Mouse (Mus musculus) midbrain, embryonic 10.5 days (tissue): ENCODE measurements around the gene Cct8l1. TPM values are rescaled to one million over a fixed set of nuclear protein-coding genes. Genes with fewer than 3 reads are reported as not detected.

Source experiments
- DNase-seq: peaks from one replicate; pipeline ENCODE4 v3.0.0-alpha.2; 2017; ENCODE audit warnings: low spot score
- H3K27ac ChIP-seq: fragments of 300-500 bp; sonication (generic); replicated peaks from 2 replicates; pipeline ENCODE4 v1.5.1; 2016; ENCODE audit warnings: mild to moderate bottlenecking
- H3K27me3 ChIP-seq: fragments of 300-500 bp; sonication (generic); 2 replicates; pipeline ENCODE4 v1.6.1; 2016; ENCODE audit warnings: low read depth, mild to moderate bottlenecking; ENCODE audit not compliant: poor library complexity, severe bottlenecking
- H3K36me3 ChIP-seq: fragments of 300-500 bp; sonication (generic); 2 replicates; pipeline ENCODE4 v1.6.1; 2016; ENCODE audit warnings: mild to moderate bottlenecking, moderate library complexity
- H3K4me1 ChIP-seq: fragments of 300-500 bp; sonication (generic); 2 replicates; pipeline ENCODE4 v1.6.1; 2016
- H3K4me3 ChIP-seq: fragments of 300-500 bp; sonication (generic); 2 replicates; pipeline ENCODE4 v1.5.1; 2016; ENCODE audit warnings: mild to moderate bottlenecking, moderate library complexity
- H3K9me3 ChIP-seq: fragments of 300-500 bp; sonication (generic); replicated peaks from 2 replicates; pipeline ENCODE4 v1.6.1; 2016; ENCODE audit warnings: mild to moderate bottlenecking
- WGBS: fragments of 180-500 bp; shearing (Covaris S2); methylation state at CpG from one replicate; pipeline ENCODE4 v1.1.7; 2016; 5-methylcytosine and 5-hydroxymethylcytosine counted together
- polyA plus RNA-seq: library from polyadenylated mRNA; unstranded; fragments of >200 nt; fragmentation: Nextera tagmentation; extraction: Ambion mirVana; gene quantifications from 2 replicates; pipeline ENCODE4 v1.2.1, GENCODE M21; 2016

The Cct8l1 gene
- polyA plus RNA-seq, 1 experiment from 2014 or later: not detected

DNA sequence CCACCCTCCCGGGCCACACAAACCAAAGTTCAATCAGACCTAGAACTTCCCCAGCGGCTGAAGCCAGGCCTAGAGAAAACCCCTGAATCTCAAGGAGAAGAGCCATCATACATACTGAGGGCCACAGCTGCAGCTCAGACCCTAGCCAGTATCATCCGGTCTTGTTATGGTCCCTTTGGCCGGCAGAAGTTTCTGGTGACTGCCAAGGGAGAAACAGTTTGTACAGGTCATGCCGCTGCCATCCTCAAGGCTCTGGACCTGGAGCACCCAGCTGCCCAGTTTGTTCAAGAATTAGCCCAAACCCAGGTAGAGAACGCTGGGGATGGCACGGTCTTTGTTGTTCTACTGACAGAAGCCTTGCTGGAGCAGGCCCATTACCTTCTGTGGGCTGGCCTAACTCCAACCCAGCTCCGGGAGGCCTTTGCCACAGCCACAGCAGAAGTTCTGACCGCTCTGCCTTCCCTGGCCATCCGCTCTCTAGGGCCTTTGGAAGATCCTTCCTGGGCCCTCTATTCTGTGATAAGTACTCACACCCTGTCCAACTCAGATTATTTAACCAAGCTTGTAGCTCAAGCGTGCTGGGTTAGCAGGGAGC lies 531 bp downstream of the Cct8l1 start:
- Histone ChIP-seq H3K27me3 (no peaks in the 10 kb centered on the region), H3K27ac (no peak overlapping the region), H3K4me3 (no peak overlapping the region), H3K9me3 (no peaks in the 10 kb centered on the region), H3K4me1 (no peaks in the 10 kb centered on the region), H3K36me3 (no peaks in the 10 kb centered on the region)
- 93% methylated on average over 11 of the region's 11 CpGs for WGBS
- DNase-seq: no peak

DNA sequence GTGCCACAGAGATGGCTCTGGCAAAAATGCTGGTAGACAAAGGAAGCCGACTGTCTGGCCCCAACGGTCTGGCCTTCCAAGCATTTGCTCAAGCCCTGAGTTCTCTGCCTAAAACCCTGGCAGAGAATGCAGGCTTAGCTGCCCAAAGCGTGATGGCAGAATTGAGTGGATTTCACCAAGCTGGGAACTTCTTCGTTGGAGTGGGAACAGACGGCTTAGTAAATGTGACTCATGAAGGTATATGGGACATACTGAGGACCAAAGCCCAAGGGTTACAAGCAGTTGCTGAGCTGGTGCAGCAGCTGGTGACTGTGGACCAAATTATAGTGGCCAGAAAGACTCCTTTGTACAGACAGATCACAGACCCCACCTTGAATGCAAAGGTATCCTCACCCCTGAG lies 1.7 kb downstream of the Cct8l1 start:
- 85% methylated on average over 5 of the region's 5 CpGs for WGBS
- Histone ChIP-seq H3K36me3 (no peaks in the 10 kb centered on the region), H3K27ac (no peak overlapping the region), H3K4me3 (no peak overlapping the region), H3K4me1 (no peaks in the 10 kb centered on the region), H3K27me3 (no peaks in the 10 kb centered on the region), H3K9me3 (no peaks in the 10 kb centered on the region)
- no peak for DNase-seq

DNA sequence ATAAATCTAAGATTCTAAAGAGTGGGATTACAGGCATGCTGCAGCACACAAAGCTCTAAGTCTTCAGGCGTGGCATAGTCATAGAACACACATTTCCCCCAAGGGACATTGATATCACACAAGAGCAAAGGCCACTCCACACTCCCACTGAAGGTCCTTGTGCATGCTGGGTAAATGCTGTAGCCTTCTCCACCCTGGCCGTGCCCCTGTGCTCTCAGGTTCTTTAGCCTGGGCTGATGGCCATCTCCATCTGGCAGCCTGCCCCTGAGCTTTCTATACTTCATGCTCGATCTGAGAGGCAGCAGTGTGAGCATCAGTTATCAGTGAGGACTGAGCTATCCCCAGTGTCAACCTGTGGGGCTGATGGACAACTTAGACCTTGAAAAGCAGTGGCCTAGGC lies 4.0 kb downstream of the Cct8l1 start:
- Histone ChIP-seq H3K9me3 (no peaks in the 10 kb centered on the region), H3K4me1 (no peaks in the 10 kb centered on the region), H3K27ac (no peak overlapping the region), H3K27me3 (no peaks in the 10 kb centered on the region), H3K36me3 (no peaks in the 10 kb centered on the region), H3K4me3 (no peak overlapping the region)
- 80% methylated on average over 3 of the region's 3 CpGs for WGBS
- DNase-seq: no peak

DNA sequence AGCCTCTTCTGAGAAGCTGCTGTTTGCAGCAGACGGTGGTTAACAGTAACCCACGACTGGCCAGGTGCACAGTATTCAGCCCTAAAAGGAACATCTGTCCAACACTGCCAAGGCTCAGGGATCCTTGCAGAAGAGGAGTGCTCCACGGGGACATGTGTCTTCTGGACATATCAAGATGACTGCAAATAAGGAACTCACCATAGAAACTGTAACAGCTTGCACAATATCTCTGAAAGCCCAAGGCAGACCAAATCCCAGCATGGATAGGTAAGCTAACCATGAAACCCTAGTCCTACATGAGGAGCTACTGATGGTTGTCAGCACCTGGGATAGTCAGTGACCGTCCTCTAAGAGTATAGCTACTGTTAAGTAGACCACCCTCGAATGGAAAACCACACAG lies 5.6 kb downstream of the Cct8l1 start:
- no peaks in the 10 kb centered on the region for H3K9me3 ChIP-seq
- H3K36me3 ChIP-seq: no peaks in the 10 kb centered on the region
- H3K4me1 ChIP-seq: 0 out of 2 replicates have a peak, but pooled peaks cover under 1% of the 10 kb centered on the region
- no peaks in the 10 kb centered on the region for H3K27me3 ChIP-seq
- 83% methylated on average over 5 of the region's 5 CpGs for WGBS
- no peak overlapping the region for H3K27ac ChIP-seq
- H3K4me3 ChIP-seq: no peak overlapping the region
- DNase-seq: no peak

DNA sequence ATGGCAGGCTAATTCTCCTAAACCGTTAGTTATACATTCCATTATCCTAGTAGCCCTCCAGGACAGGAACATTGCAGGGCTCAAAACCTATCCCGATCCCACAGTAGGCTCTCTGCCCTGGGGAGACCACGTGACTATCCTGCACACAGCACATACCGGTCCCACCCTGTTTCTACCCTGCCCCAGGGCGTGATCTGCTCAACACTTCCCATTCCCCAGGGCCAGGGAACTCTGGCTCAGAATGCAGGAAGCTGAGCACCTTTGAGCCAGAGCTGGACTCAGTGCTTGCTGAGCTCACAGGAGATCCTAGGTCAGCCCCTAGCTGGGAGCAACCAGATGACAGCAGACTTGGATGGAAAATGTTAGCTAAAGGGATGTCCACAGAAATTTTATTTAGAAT lies 10.2 kb downstream of the Cct8l1 start:
- Histone ChIP-seq H3K4me1 (peaks cover 21% of the 10 kb centered on the region), H3K27me3 (peaks cover 5% of the 10 kb centered on the region; the same call in 1 of the 2 replicates), H3K36me3 (no peaks in the 10 kb centered on the region), H3K9me3 (no peaks in the 10 kb centered on the region), H3K4me3 (no peak overlapping the region), H3K27ac (no peak overlapping the region)
- no peak for DNase-seq
- WGBS: 53% methylated on average over 5 of the region's 5 CpGs

DNA sequence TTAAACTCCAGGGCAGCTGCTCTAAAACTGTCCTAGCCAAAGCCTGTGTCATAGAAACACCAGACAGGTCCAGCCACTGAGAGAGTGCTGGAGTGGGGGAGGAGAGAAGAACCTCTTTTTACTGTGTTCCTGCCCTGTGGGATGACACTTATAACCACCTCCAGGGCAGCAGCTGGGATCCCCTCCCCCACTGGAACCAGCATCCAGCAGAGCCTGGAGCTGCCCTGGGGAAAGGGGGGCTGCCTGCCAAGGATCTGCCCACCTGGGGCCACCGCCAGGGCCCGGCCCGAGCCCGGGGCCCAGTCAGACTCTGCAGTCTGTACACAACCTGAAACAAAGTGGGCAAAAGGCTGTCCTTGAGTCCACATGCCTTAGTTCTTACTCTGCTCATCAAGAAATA lies 11.1 kb downstream of the Cct8l1 start:
- 48% methylated on average over 4 of the region's 4 CpGs for WGBS
- peaks cover 21% of the 10 kb centered on the region for H3K4me1 ChIP-seq
- no peaks in the 10 kb centered on the region for H3K9me3 ChIP-seq
- H3K36me3 ChIP-seq: no peaks in the 10 kb centered on the region
- no peak for DNase-seq
- H3K4me3 ChIP-seq: no peak overlapping the region
- H3K27ac ChIP-seq: no peak overlapping the region
- H3K27me3 ChIP-seq: peaks cover 5% of the 10 kb centered on the region; the same call in 1 of the 2 replicates

DNA sequence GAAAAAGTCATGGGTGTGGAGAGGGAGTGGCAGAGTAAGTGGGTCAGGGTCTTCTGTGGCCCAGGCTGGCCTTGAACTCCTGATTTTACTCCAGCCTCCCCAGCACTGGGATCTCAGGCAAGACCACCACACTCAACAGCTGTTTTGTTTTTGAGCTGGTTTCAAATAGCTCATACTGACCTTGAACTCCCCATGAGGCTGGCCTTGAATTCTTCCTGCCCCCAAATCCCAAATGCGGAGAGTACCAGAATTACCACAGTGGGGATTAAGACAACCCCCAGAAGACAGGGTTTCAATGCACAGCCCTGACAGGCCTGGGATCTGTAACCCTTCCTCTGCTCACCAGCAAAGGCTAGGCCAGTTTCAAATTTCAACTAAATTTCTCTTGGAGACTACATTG lies 12.1 kb downstream of the Cct8l1 start:
- 80% methylated on average over 1 of the region's 1 CpGs for WGBS
- Histone ChIP-seq H3K4me3 (no peak overlapping the region), H3K27me3 (peaks cover 5% of the 10 kb centered on the region; the same call in 1 of the 2 replicates), H3K27ac (no peak overlapping the region), H3K36me3 (no peaks in the 10 kb centered on the region), H3K9me3 (no peaks in the 10 kb centered on the region), H3K4me1 (peaks cover 23% of the 10 kb centered on the region)
- DNase-seq: no peak

DNA sequence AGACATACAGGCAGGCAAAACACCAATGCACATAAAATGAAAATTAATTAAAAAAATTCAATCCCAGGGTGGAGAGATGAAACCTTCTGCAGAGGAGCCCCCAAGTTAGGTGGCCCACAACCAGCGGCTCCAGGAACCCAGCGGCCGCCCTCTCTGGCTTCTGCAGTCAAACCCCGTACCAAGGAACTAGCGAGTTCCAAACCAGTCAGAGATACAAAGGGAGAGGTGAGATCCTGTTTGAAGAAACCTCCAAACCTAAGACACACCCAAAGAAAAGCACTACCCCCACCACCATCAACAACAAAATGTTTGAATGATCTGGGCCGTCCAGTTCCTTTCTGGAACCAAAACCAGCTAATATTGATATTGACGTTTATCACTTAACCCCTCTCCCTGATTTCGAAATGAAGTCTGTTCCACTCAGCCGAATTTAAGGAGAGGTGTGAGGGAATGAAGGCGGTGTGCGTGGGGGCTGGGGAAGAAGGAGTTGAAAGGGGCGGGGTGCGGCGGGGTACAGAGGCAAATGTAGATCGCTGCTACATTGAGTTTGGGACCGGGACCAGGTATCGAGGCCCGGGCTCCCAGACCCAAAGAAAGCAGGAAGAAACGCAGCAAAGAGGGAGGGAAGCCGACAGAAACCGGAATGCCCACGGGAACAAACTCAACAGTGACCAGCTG lies 13.1 kb downstream of the Cct8l1 start:
- DNase-seq: no peak
- H3K27ac ChIP-seq: peak overlapping the region; percentile 94

DNA sequence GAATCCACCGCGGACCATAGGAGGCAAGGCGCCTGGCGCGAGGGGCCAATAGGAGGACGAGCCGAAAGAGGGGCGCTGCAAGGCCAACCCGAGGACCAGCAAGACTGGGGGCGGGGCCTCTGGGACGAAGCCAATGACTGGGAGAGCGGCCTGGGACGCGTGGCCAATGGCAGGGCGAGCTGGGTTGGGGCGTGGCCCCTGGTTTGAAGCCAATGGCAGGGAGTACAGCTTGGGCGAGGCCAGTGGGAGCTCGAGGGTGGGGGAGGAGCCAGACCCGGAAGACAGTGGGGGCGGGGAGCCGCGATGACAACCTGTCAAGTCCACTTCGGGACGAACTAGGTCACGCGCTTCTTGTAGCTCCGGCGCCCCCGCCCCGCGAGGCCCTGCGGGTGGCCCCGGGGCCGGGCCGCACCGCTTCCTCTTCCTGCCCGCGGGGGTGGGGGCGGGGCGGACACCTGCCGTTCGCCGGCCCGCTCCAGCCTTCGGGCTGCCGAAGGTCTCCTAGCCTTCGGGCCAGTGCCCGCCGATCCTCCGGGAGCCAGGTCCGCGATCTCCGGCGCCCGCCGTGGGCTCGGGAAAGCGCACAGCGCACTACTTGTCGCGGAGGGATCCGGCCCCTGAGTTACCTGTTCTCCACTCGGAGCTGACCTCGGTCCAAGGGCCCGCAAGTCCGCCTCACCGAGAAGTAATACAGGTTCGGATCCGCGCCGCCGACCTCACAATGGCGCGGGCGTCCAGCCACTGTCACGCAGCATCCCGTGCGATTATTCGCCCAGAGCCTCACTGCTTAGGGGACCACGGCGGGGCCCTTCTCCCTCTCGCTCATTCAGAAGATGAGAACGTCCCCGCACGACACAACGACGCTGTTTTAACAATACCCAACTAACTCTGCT lies 13.9 kb downstream of the Cct8l1 start:
- H3K4me1 ChIP-seq: peaks cover 23% of the 10 kb centered on the region
- peak; percentile 100 for DNase-seq
- H3K27me3 ChIP-seq: peaks cover 5% of the 10 kb centered on the region; the same call in 1 of the 2 replicates
- under 1% methylated on average over 84 of the region's 87 CpGs for WGBS
- H3K36me3 ChIP-seq: no peaks in the 10 kb centered on the region
- H3K9me3 ChIP-seq: no peaks in the 10 kb centered on the region
- peak overlapping the region; percentile 94 for H3K27ac ChIP-seq
- H3K4me3 ChIP-seq: peak overlapping the region; percentile 74

More for the DNA sequence above, 13.1 kb downstream of the Cct8l1 start:
- no peaks in the 10 kb centered on the region for H3K36me3 ChIP-seq
- H3K9me3 ChIP-seq: no peaks in the 10 kb centered on the region
- 9% methylated on average over 22 of the region's 22 CpGs for WGBS
- H3K4me1 ChIP-seq: peaks cover 23% of the 10 kb centered on the region
- peaks cover 5% of the 10 kb centered on the region; the same call in 1 of the 2 replicates for H3K27me3 ChIP-seq
- H3K4me3 ChIP-seq: peak overlapping the region; percentile 74

DNA sequence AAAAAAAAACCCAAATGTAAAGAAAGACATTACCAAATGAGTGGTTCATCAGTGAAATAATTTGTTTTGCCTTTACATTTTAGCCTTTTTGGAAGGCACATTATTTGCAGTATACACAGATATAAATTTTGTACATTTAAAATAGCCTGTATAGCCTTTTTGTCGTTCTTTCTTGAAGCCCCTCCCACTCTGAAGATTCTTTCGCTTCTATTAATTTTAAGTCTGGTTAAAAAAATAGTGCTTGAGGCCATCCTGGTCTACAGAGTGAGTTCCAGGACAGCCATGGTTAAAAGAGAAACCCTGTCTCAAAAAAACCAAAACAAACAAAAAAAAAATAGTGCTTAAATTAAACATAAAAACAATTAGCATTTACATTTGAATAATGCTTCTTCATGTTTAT lies 14.8 kb downstream of the Cct8l1 start:
- Histone ChIP-seq H3K27me3 (peaks cover 5% of the 10 kb centered on the region; the same call in 1 of the 2 replicates), H3K4me3 (peak overlapping the region; percentile 74), H3K27ac (peak overlapping the region; percentile 94), H3K4me1 (peaks cover 23% of the 10 kb centered on the region), H3K36me3 (no peaks in the 10 kb centered on the region), H3K9me3 (no peaks in the 10 kb centered on the region)
- WGBS: 46% methylated on average over 2 of the region's 2 CpGs
- DNase-seq: no peak

DNA sequence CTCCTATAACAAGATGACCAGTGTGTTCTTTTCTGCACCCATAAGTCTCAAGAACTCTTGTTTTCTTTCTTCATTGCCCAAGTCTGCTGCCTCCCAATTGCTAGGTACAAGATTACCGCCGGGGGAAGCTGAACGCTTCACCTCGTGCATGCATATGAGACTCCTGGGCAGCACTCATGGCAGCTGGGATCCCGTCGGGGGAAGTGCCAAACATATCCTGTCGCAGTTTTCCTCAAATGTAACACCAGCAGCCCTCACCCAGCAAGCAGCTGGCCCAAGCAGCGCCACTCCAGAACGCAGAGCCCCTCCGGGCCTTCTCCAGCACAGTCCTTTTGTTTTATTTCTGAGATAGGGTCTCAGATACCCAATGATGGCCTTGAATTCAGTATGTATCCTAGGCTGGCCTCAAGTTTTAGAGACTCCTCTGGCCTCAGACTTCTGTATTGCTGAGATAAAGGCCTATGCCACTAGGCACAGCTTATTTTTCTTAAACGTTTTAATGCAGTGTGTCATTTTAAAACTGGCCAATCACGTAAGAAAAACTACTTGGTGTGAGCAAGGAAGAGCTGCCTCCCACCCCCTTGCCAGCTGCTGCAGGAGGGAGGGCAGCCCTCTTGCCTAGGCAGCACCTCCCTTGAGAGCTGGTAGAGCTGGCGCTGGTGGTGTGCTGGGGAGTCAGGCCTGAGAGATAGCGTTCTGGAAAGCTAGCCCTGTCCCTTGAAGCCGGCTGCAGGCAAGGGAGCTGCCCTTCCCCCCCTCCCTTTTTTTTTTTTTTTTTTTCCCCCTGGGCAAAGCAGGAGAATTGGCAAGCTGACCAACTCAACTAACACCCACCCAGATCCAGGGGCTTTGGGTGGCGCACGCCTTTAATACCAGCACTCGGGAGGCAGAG lies 16.6 kb downstream of the Cct8l1 start:
- no peak for DNase-seq
- H3K27ac ChIP-seq: no peak overlapping the region
- H3K27me3 ChIP-seq: peaks cover 5% of the 10 kb centered on the region; the same call in 1 of the 2 replicates
- WGBS: 53% methylated on average over 17 of the region's 18 CpGs
- H3K4me1 ChIP-seq: peaks cover 16% of the 10 kb centered on the region
- H3K36me3 ChIP-seq: no peaks in the 10 kb centered on the region
- H3K9me3 ChIP-seq: no peaks in the 10 kb centered on the region
- no peak overlapping the region for H3K4me3 ChIP-seq

DNA sequence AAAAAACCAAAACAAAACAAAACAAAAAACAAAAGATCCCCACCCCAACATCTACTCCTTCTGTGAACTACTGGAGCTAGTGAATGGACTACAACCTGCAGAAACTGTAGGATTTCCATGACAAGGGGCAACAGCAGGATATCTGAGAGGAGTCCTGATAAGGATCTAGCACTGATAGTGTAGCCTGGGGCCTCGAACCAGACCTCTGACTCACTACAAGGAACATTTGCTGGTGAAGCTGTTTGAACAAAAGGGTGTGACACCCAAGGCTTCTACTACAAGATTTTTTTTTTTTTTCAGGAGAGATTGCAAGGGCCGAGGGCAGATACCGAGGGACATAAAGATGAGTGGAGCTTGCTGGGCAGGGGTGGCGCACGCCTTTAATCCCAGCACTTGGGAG lies 17.4 kb downstream of the Cct8l1 start:
- no peaks in the 10 kb centered on the region for H3K27me3 ChIP-seq
- no peak for DNase-seq
- no peak overlapping the region for H3K4me3 ChIP-seq
- H3K36me3 ChIP-seq: no peaks in the 10 kb centered on the region
- H3K4me1 ChIP-seq: peaks cover 14% of the 10 kb centered on the region
- H3K27ac ChIP-seq: no peak overlapping the region
- H3K9me3 ChIP-seq: no peaks in the 10 kb centered on the region; the same call in 1 of the 2 replicates
- WGBS: 90% methylated on average over 5 of the region's 5 CpGs
